Mouse (Mus musculus): ENCODE measurements around the gene Hist1h1t. TPM values are rescaled to one million over a fixed set of nuclear protein-coding genes. Genes with fewer than 3 reads are reported as not detected.

The Hist1h1t gene
- polyA plus RNA-seq, 1 experiment from 2014 or later = not detected

DNA sequence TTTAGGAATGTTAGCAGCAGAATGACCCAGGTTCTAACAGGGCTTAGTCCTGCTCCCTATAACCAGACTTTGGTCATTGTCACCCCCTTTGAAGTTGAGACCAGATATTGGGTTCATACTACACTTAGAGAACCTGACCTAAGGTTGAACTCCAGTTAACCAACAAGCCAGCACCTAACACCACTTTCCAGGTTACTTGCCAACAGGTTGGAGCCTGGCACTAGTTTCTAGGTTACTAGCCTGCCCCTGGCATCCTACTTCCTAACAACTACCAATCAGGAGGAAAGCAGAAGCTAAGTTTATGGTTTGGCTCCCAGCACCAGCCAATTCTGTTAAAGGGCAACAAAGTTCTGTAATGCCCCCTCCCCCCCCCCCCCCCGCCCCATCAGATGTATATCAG lies 29.6 kb downstream of the Hist1h1t start:
- no peak overlapping the region for H3K4me2 ChIP-seq (replicated peaks)
- WGBS = 70% methylated on average over 1 of the region's 1 CpGs
- no peaks in the 10 kb centered on the region for H3K9me3 ChIP-seq
- no peak overlapping the region for H3K4me3 ChIP-seq (replicated peaks)
- no peaks in the 10 kb centered on the region for H3K4me1 ChIP-seq (replicated peaks)
- ATAC-seq = no peak
- H3K27ac ChIP-seq = no peak overlapping the region
- H3K9ac ChIP-seq = no peak overlapping the region
- no peaks in the 10 kb centered on the region for H3K27me3 ChIP-seq (replicated peaks)
- H3K36me3 ChIP-seq = no peaks in the 10 kb centered on the region

DNA sequence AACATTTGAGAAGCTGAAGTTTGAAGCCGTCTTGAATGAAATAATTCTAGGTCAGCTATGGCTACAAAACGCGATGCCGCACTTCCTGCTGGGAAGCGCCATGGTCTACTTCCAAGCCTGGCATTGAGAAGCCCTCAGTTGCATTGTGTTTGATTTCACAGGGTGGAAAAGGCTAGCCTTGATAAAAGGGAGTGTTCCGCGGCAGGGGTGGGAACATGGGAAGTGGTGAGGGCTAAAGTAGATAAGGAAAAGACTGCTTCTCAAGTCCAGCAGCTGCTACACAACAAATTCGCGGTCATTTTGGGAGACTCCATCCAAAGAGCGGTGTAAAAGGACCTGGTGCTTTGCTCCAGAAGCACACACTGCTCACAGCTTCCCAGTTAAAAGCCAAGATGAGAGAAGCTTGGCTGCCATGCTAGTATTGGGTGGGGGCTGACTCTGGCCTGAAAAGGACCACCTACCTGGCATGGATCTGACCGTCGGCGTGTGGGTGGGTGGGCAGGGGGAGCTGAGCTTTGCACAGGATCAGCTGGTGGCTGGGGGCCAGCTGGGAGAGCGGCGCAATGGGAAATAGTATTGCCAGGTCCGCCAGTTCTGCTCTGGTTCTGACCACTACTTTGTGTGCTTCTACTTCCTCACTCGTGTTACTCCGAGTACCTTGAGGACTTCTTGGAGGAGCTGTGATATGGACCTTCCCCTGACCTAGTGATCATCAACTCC lies 33.0 kb downstream of the Hist1h1t start:
- no peak overlapping the region for H3K27ac ChIP-seq
- no peak overlapping the region for H3K4me2 ChIP-seq (replicated peaks)
- H3K27me3 ChIP-seq (replicated peaks) = no peaks in the 10 kb centered on the region
- no peak overlapping the region for H3K4me3 ChIP-seq (replicated peaks)
- no peaks in the 10 kb centered on the region for H3K4me1 ChIP-seq (replicated peaks)
- no peaks in the 10 kb centered on the region for H3K36me3 ChIP-seq
- no peak for ATAC-seq
- no peak overlapping the region for H3K9ac ChIP-seq
- 89% methylated on average over 18 of the region's 18 CpGs for WGBS
- H3K9me3 ChIP-seq = no peaks in the 10 kb centered on the region

DNA sequence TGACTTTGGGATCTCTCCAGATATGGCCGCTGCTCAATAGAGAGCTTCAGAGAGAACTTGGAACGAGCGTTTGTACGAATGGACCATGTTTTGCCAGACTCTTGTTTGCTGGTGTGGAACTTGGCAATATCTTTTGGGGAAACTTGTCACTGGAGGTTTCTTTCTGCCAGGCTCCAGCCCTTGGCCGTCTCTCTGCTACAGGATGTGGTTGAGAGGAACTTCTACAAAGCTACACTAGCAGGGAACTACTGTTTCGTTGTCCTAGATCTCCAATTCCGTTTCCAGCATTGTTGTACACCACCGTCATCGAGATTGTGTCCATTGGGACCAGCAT lies 33.5 kb downstream of the Hist1h1t start:
- WGBS = 91% methylated on average over 9 of the region's 9 CpGs
- Histone ChIP-seq H3K4me3 (replicated peaks) (no peak overlapping the region), H3K27ac (no peak overlapping the region), H3K27me3 (replicated peaks) (no peaks in the 10 kb centered on the region), H3K4me2 (replicated peaks) (no peak overlapping the region), H3K9ac (no peak overlapping the region), H3K36me3 (no peaks in the 10 kb centered on the region), H3K9me3 (no peaks in the 10 kb centered on the region), H3K4me1 (replicated peaks) (no peaks in the 10 kb centered on the region)
- no peak for ATAC-seq

DNA sequence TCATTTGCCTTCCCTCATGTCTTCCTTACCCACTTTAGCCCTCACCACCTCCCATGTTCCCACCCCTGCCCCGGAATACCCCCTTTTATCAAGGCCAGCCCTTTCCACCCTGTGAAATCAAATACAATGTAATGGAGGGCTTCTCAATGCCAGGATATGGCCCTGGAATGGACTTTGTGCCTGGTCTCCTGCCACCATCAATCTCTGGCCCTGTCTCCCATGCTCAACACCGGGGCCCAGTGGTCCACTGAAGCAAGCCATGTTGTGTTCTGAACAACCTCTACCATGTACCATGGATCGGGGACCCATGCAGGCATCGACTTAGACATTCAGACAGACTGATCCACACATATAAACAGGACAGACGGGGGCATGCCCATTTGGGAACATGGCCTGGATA lies 34.1 kb downstream of the Hist1h1t start:
- Histone ChIP-seq H3K4me2 (replicated peaks) (no peak overlapping the region), H3K36me3 (no peaks in the 10 kb centered on the region), H3K27ac (no peak overlapping the region), H3K4me1 (replicated peaks) (no peaks in the 10 kb centered on the region), H3K9ac (no peak overlapping the region), H3K9me3 (no peaks in the 10 kb centered on the region), H3K4me3 (replicated peaks) (no peak overlapping the region), H3K27me3 (replicated peaks) (no peaks in the 10 kb centered on the region)
- ATAC-seq = no peak
- 88% methylated on average over 5 of the region's 5 CpGs for WGBS

DNA sequence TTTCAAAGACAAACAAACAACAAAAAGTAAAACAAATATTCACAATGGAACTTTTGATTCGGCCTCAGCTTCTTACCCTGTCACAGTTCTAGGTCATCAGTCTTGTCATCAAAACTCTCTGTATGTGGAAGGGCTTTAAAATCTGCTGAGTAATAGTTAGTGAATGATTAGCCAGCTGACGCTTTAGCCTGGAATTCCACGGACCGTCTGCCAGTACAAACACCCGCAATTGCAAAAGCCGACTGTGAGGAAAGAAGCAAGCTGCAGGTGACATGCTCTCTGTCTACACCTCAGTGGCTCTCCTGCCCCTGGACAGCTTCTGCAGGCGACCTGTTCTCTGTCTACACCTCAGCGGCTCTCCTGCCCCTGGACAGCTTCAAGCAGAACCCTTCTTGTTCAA lies 34.9 kb downstream of the Hist1h1t start:
- Histone ChIP-seq H3K36me3 (no peaks in the 10 kb centered on the region), H3K4me3 (replicated peaks) (no peak overlapping the region), H3K9me3 (no peaks in the 10 kb centered on the region), H3K4me1 (replicated peaks) (no peaks in the 10 kb centered on the region), H3K27ac (no peak overlapping the region), H3K27me3 (replicated peaks) (no peaks in the 10 kb centered on the region), H3K9ac (no peak overlapping the region), H3K4me2 (replicated peaks) (peak overlapping the region; percentile 24)
- WGBS = 22% methylated on average over 8 of the region's 8 CpGs
- peak; percentile 91 for ATAC-seq

DNA sequence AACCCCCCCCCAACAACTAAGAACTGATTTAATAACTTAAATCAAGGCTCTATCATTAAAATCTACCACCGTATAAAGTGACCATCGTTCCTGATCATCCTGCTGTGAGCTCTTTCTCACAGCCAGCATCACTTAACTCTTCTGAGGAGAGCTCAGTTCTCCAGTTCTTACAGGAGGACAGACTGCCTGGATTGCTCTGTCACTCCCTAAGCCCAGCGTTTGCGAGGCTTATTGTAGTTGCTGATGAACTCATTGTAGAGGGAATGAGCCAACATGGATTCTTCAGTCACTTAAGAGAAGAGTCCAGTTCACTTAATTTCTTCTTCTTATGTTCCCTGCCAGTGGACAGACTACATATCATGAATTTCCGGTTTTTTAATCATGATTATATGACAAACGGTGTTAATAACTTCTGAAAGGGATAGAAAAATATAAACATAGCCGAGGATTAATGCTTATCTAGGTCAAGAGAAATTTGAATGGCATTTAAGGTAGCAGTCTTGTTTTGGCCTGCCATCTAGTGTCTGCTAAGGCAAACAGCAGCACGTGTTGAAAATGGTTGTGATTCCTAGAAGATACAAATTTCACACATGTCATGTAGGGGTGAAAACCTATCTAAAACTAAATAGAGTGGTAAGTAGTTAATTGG lies 36.7 kb downstream of the Hist1h1t start:
- Histone ChIP-seq H3K36me3 (no peaks in the 10 kb centered on the region), H3K27me3 (replicated peaks) (no peaks in the 10 kb centered on the region), H3K4me2 (replicated peaks) (no peak overlapping the region), H3K4me1 (replicated peaks) (no peaks in the 10 kb centered on the region), H3K9me3 (no peaks in the 10 kb centered on the region), H3K4me3 (replicated peaks) (no peak overlapping the region), H3K9ac (no peak overlapping the region), H3K27ac (no peak overlapping the region)
- no peak for ATAC-seq
- WGBS = 25% methylated on average over 8 of the region's 8 CpGs

DNA sequence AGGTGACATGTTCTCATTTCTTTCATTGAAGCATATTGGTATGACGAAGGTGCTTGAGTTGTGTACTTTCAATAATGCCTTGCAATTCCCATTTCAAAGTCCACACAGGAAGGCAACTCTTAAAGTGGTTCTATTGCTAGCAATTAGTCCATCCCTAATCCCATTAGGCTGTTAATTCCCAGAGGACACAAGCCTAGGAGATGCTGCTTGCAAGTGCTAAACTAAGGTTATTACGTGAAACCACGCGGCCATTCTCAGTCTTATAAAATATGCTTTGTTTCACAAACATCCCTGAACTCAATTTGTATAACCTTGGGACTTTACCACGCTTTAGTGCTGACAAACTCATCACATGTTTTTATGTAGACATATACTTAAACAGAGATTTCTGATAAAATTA lies 41.5 kb downstream of the Hist1h1t start:
- H3K4me3 ChIP-seq (replicated peaks) = no peak overlapping the region
- no peaks in the 10 kb centered on the region for H3K36me3 ChIP-seq
- H3K4me1 ChIP-seq (replicated peaks) = no peaks in the 10 kb centered on the region
- H3K27ac ChIP-seq = no peak overlapping the region
- H3K9me3 ChIP-seq = no peaks in the 10 kb centered on the region
- no peak overlapping the region for H3K4me2 ChIP-seq (replicated peaks)
- no peak for ATAC-seq
- H3K27me3 ChIP-seq (replicated peaks) = no peaks in the 10 kb centered on the region
- 84% methylated on average over 5 of the region's 5 CpGs for WGBS
- no peak overlapping the region for H3K9ac ChIP-seq

DNA sequence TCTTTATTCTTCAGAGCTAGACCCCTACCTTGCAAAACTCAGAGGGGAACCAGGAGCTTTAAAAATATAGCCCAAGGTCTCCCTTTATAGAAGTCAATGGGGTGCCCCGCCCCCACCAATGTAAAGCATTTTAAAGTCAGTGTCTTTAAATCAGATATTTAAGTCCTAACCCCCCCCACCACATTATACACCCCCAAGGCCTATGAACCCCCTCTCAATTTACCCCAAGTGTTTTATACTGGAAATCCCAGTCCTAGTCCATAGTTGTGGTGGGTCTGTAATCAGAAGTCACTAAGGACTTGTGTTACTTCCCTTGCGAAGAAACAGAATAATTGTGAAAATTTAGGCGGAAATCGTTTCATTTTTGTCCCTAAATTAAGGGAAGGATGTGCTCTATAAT lies 42.4 kb downstream of the Hist1h1t start:
- H3K27ac ChIP-seq = peak overlapping the region; percentile 99
- WGBS = 25% methylated on average over 4 of the region's 4 CpGs

DNA sequence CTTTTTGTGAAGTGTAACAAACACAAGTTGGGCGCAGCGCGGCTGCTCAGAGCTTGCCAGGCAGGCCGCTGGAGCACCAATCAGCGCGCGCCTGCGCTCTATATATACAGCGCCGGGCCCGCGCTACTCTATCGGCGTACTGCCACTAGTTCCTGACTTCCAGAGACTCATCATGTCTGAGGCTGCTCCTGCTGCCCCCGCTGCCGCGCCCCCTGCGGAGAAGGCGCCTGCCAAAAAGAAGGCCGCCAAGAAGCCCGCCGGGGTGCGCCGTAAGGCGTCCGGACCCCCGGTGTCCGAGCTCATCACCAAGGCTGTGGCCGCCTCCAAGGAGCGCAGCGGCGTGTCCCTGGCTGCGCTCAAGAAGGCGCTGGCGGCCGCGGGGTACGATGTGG lies 43.1 kb downstream of the Hist1h1t start, which contains the start of gene Hist1h1c:
Hist1h1c (plus strand) TSS at position 132 of the 392 bp plus-strand sequence.
- Histone ChIP-seq H3K4me2 (replicated peaks) (peak within 1 kb of the TSS; percentile 94), H3K27ac (peak within 1 kb of the TSS; percentile 99), H3K4me3 (replicated peaks) (peak within 1 kb of the TSS; percentile 59), H3K9me3 (no peaks in the 10 kb centered on the region), H3K27me3 (replicated peaks) (no peaks in the 10 kb centered on the region), H3K4me1 (replicated peaks) (no peaks in the 10 kb centered on the region), H3K36me3 (no peaks in the 10 kb centered on the region), H3K9ac (peak within 1 kb of the TSS; percentile 91)
- peak; percentile 93 for ATAC-seq
- WGBS = 0% methylated on average over 38 of the region's 38 CpGs

More for the DNA sequence above, 42.4 kb downstream of the Hist1h1t start:
- Histone ChIP-seq H3K9ac (0 out of 2 replicates have a peak overlapping the region, but pooled peaks have one; percentile 91), H3K4me1 (replicated peaks) (no peaks in the 10 kb centered on the region), H3K4me3 (replicated peaks) (no peak overlapping the region), H3K36me3 (no peaks in the 10 kb centered on the region), H3K27me3 (replicated peaks) (no peaks in the 10 kb centered on the region), H3K4me2 (replicated peaks) (peak overlapping the region; percentile 94), H3K9me3 (no peaks in the 10 kb centered on the region)
- ATAC-seq = no peak

DNA sequence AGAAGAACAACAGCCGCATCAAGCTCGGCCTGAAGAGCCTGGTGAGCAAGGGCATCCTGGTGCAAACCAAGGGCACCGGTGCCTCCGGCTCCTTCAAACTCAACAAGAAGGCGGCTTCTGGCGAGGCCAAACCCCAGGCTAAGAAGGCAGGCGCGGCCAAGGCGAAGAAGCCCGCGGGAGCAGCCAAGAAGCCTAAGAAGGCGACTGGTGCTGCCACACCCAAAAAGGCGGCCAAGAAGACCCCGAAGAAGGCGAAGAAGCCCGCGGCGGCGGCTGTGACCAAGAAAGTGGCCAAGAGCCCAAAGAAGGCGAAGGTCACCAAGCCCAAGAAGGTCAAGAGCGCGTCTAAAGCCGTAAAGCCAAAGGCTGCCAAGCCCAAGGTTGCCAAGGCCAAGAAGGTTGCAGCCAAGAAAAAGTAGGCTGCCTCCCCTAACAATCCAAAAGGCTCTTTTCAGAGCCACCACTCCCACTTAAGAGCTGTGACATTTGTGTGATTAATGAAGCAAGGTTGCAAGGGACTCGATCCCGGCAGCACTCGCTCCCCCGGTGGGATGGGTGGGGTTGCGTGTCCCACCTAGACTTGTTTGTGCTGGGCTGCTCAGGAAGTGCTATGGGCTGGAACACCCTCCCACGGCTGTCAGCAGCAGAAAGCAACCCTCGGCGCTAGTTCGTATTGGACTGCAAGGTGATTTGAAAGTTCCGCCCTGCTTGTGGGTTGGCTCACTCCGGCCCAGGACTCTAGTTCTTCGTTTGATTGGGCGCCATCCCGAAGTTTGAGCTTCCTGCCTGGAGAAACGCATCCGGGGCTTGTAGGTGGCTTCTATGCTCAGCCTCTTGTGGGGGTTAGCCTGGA lies 43.7 kb downstream of the Hist1h1t start:
- Histone ChIP-seq H3K4me1 (replicated peaks) (no peaks in the 10 kb centered on the region), H3K4me2 (replicated peaks) (peak overlapping the region; percentile 94), H3K9ac (peak overlapping the region; percentile 91), H3K27ac (peak overlapping the region; percentile 99), H3K4me3 (replicated peaks) (peak overlapping the region; percentile 59), H3K27me3 (replicated peaks) (no peaks in the 10 kb centered on the region), H3K36me3 (no peaks in the 10 kb centered on the region), H3K9me3 (no peaks in the 10 kb centered on the region)
- peak; percentile 90 for ATAC-seq
- WGBS = under 1% methylated on average over 39 of the region's 39 CpGs

DNA sequence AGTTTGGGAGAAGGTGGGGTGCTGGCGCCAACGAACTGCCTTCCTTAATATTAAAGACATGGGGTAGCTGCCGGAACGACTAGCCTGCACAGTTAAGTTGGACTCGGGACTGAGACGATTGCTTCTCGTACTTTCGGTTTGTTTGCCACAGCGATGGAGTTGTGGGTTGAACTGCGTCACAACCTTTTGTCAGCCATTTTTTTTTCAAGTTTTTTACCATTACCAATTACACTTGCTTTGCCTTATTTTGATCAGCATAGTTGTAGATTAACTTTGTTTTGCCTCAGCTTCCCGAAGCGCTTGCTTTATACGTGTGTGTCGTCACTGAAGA lies 44.3 kb downstream of the Hist1h1t start:
- WGBS = under 1% methylated on average over 14 of the region's 14 CpGs

DNA sequence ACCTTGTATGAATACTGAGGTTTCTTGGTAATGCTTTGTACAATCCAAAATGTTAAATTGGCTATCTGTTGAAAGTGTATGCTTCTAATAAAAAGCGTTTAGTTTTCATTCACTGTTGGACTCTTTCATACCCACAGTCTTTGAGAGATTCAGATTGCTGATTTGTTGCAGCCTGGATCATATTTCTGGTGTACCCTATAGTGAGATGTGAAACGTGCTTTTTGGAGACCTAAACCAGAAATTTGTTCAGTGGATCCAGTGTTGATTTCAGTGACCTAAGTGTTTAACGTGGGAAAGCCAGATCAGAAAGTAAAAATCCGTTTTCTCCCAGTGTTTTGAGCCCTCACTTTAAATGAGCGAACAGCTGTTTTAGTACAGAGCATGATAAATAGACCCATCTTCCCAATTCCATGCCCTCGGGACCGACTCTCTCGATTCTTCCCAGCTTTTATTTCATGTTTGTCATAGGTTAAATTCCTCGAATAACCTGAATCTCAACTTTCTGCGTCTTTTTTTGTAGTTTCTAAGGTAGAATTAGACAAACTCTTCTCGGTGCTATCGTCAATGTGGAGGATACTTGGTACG lies 44.7 kb downstream of the Hist1h1t start:
- no peak for ATAC-seq
- Histone ChIP-seq H3K27me3 (replicated peaks) (no peaks in the 10 kb centered on the region), H3K4me2 (replicated peaks) (peak overlapping the region; percentile 94), H3K4me3 (replicated peaks) (peak overlapping the region; percentile 59), H3K36me3 (no peaks in the 10 kb centered on the region), H3K9ac (peak overlapping the region; percentile 91), H3K4me1 (replicated peaks) (no peaks in the 10 kb centered on the region), H3K9me3 (no peaks in the 10 kb centered on the region), H3K27ac (peak overlapping the region; percentile 99)
- WGBS = 19% methylated on average over 13 of the region's 13 CpGs

More for the DNA sequence above, 44.3 kb downstream of the Hist1h1t start:
- ATAC-seq = no peak
- H3K36me3 ChIP-seq = no peaks in the 10 kb centered on the region
- peak overlapping the region; percentile 94 for H3K4me2 ChIP-seq (replicated peaks)
- peak overlapping the region; percentile 91 for H3K9ac ChIP-seq
- H3K4me3 ChIP-seq (replicated peaks) = peak overlapping the region; percentile 59
- H3K27me3 ChIP-seq (replicated peaks) = no peaks in the 10 kb centered on the region
- no peaks in the 10 kb centered on the region for H3K9me3 ChIP-seq
- no peaks in the 10 kb centered on the region for H3K4me1 ChIP-seq (replicated peaks)
- peak overlapping the region; percentile 99 for H3K27ac ChIP-seq

Measured in intestine, embryonic 15.5 days (tissue).